Mouse (Mus musculus) C2C12 (cell line): ENCODE data around the gene Nprl3.
A peak's percentile ranks its signal among the peaks of the same experiment; 100 is the strongest.

Experiments used
- CTCF ChIP-seq: IDR thresholded peaks from one replicate; pipeline ENCODE4 v1.5.1; 2011; ENCODE audit not compliant: control insufficient read depth, insufficient read depth, insufficient read length
- USF1 ChIP-seq: IDR thresholded peaks from one replicate; pipeline ENCODE4 v1.6.1; 2011; ENCODE audit warnings: low read depth, mild to moderate bottlenecking, control low read depth, moderate library complexity

DNA sequence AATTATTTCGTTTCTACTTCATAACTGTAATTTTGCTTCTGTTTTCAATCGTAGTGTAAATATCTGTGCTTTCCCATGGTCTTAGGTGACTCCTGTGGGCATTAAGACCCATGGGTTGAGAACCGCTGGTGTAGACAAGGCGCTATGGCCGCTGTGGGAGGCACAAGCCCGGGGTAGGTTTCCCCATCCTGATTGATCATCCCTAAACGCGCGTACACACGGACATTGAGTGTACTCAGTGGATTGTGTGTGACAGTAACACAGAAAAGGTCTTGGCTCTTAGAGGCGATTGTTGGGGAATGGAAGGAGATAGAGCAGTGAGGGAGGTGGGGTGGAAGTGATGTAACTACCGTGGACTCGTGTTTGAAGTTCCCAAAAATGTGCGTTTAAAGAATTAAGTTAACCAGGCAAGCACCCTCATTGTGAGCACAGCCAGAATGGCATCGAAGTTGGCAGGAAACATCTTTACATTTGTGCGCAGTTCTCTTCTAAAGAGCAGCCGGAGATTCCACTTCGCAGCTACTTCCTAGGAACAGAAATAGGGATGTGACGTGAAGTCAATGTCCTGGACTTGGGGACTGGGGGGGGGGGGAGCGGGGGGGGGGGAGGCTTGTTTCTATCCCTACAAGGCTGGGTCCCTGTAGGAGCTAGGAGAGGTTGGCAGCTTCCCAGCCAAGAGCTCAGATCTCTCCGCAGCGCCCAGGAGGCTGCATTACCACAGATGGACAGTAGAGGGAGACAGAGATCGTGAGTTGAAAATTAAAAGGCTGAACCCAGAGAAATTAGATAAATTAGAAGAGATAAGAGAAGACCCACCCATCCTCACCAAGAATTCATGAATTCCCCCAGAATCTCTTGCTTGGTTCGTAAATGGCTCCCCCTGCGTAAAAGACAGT, 85.3 kb downstream of the Nprl3 start:
- TF ChIP-seq CTCF (peak; percentile 74), USF1 (no peak)
